ENCODE assay signal across 8 mouse cellular contexts in the genomic region with DNA sequence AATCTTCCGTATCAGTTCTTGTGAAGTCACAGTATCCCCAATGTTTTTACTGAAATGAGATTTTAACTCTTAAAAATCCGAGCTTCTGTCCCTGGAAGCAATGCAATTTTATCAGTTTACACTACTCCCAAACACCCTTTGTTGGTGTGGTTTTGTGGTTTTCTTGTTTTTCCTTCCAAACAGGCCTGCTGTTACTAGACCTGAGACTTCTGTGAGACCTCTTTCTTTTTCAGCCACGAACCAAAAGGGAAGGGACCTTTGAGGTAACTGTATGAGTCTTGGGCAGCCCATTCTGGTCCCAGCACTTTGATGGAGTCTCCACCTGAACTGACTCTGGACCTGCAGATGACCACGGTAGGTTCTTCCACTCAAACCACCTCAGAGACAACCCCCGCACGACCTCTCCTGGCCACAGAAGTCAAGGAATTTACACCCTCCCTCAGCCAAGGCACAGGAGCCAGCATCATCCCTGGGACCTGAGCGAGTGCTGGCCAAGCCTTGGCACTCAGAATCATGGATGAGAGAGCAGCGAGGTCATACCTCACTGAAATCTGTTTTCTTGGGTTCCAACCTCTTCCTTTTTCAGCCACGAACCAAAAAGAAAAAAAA. TPM values are rescaled to one million over a fixed set of nuclear protein-coding genes. Genes with fewer than 3 reads are reported as not detected.
DNase-seq lines count a peak whose midpoint lies in the region; ATAC-seq lines count a peak whose summit lies in the region.

No protein-coding gene starts in this region.

- H3K27ac ChIP-seq in forebrain, embryonic 15.5 days (replicated peaks), result no peak overlapping the region
- no peak overlapping the region for H3K27ac ChIP-seq in midbrain, embryonic 11.5 days (ENCODE audit: low read depth, low read length)

- H3K4me3 ChIP-seq in forebrain, embryonic 15.5 days, result peak overlapping the region; percentile 66
- peak overlapping the region; percentile 79 for H3K4me3 ChIP-seq in midbrain, embryonic 11.5 days (ENCODE audit: low read depth, low read length)

- peaks cover 6% of the 10 kb centered on the region; the same call in 1 of the 2 replicates for H3K27me3 ChIP-seq in forebrain, embryonic 15.5 days
- peaks cover 13% of the 10 kb centered on the region for H3K27me3 ChIP-seq in midbrain, embryonic 11.5 days (ENCODE audit: control insufficient read depth, insufficient read depth, low read length)

- intact Hi-C loops in left cerebral cortex, postnatal 4 days (cut with DNase I), result loop anchor here (5.0 to 10.0 kb wide), 3 partner anchors 72 to 275 kb away; no protein-coding TSS in a partner anchor

- 27% methylated on average over 9 of the region's 9 CpGs for WGBS in forebrain, embryonic 15.5 days
- 19% methylated on average over 9 of the region's 9 CpGs for WGBS in midbrain, embryonic 11.5 days

- peak overlapping the region; percentile 96 for H3K4me2 ChIP-seq in forebrain, embryonic 15.5 days (replicated peaks)
- H3K4me2 ChIP-seq in midbrain, embryonic 11.5 days, result peak overlapping the region; percentile 90

- no peak overlapping the region for H3K9ac ChIP-seq in forebrain, embryonic 15.5 days (replicated peaks)
- H3K9ac ChIP-seq in midbrain, embryonic 11.5 days (ENCODE audit: low read length), result no peak overlapping the region

- peak; percentile 34 for DNase-seq in left cerebral cortex, postnatal 4 days
- no peak for DNase-seq in left cerebral cortex, adult 11 months (ENCODE audit: low spot score)
- DNase-seq in cerebellum, adult 18-20 months, result peak; percentile 81 to 91
- no peak for DNase-seq in midbrain, embryonic 11.5 days (ENCODE audit: low spot score, missing footprints)
- no peak for DNase-seq in thymus, postnatal 25 days
- DNase-seq in layer of hippocampus, adult 18-20 months (ENCODE audit: low spot score in 2 of 2), result no peak

- no peaks in the 10 kb centered on the region for H3K36me3 ChIP-seq in forebrain, embryonic 15.5 days
- no peaks in the 10 kb centered on the region for H3K36me3 ChIP-seq in midbrain, embryonic 11.5 days (ENCODE audit: control insufficient read depth, insufficient read depth, low read length)

- no peaks in the 10 kb centered on the region for H3K9me3 ChIP-seq in forebrain, embryonic 15.5 days
- no peaks in the 10 kb centered on the region for H3K9me3 ChIP-seq in midbrain, embryonic 11.5 days (ENCODE audit: control insufficient read depth, low read length)

- H3K4me1 ChIP-seq in forebrain, embryonic 15.5 days, result peaks cover 24% of the 10 kb centered on the region
- peaks cover 11% of the 10 kb centered on the region for H3K4me1 ChIP-seq in midbrain, embryonic 11.5 days (ENCODE audit: control insufficient read depth, insufficient read depth, low read length)

- no peak for ATAC-seq in forebrain, embryonic 15.5 days (replicated peaks)
- ATAC-seq in midbrain, embryonic 11.5 days (ENCODE audit: low FRiP score), result no peak
- no peak for ATAC-seq in erythroid progenitor cell, adult 5-6 weeks (replicated peaks; ENCODE audit: low FRiP score, poor library complexity, severe bottlenecking)

RNA-seq across cellular contexts. Expression of a gene that starts 1.6 kb away (rescaled TPM):
- 10 to 100 TPM; 18.0 to 19.4 TPM for total RNA-seq in left cerebral cortex, postnatal 4 days (2021)
- polyA plus RNA-seq in forebrain, embryonic 15.5 days (2015; fragmentation: Nextera tagmentation; extraction: Ambion mirVana), result 8.1 and 8.9 TPM in 2 replicates
- polyA plus RNA-seq in midbrain, embryonic 11.5 days (2014; fragmentation: Nextera tagmentation; extraction: Ambion mirVana), result 2.9 and 3.1 TPM in 2 replicates
- 0.84 and 2.5 TPM in 2 replicates for total RNA-seq in erythroid progenitor cell, adult 5-6 weeks (2015; ENCODE audit: low replicate concordance)
- total RNA-seq in erythroid progenitor cell, adult 5-6 weeks (2017; ENCODE audit: low replicate concordance), result not detected in 2 replicates
- 10 to 100 TPM; 59.3 to 62.5 TPM for total RNA-seq in layer of hippocampus, adult 18-20 months (2021)

Comparison
In these comparisons a context has a peak if more than half of its experiments do, and no peak if none do; other contexts are left out.
1. DNase-seq: peak in left cerebral cortex, postnatal 4 days (single experiment) and cerebellum, adult 18-20 months (2 of 2); none in left cerebral cortex, adult 11 months (single experiment), midbrain, embryonic 11.5 days (single experiment), thymus, postnatal 25 days (single experiment) and layer of hippocampus, adult 18-20 months (0 of 2).
2. RNA of a gene that starts 1.6 kb away (total RNA-seq): 59.3 to 62.5 TPM in layer of hippocampus, adult 18-20 months and 18.0 to 19.4 TPM in left cerebral cortex, postnatal 4 days; 0.84 to 2.5 TPM in erythroid progenitor cell, adult 5-6 weeks; every median in the first group is over 4 times any median in the second.